Mouse (Mus musculus) natural killer cell, adult 2 months (primary cell): ENCODE results near the gene Dusp5.

ENCODE experiments used
- DNase-seq, 2 experiments: peaks; one replicate each; pipeline ENCODE4 v3.0.0; 2022; ENCODE audit warnings: low spot score in 2 of 2

The Dusp5 gene

DNA sequence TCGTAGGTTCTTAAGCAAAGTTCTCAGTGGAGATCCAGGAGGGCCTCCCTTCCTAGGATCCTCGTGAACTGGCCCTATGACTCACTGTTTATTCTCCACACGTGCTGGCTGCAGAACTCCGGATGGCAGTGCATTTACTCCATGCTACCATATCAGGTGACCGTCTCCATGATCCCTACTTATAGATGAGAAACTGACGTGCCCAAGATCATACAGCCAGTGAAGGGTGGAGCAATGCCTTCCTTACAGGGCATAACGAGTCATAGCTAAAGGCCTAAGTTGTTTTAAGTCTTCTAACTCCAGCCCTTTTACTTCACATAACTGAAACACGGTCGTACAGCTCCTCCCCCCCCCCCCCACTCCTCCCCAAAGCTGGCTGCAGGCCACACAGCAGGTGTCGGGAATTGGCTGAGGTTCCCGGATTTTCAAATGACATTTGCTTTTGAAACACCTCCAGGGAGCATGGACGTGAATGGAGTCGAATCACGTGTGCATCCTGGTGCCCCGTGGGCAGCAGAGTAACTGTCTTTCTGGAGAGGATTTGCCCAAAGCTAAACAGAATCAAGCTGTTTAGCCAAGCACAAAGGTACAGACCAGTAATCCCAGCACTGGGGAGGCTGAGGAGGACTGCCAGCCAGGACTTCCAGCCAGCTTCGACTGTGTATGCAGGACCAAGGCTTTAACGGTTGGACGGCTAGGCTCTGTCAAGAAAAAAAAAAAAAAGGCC is 11.4 kb upstream of the Dusp5 start:
- no peak for DNase-seq

DNA sequence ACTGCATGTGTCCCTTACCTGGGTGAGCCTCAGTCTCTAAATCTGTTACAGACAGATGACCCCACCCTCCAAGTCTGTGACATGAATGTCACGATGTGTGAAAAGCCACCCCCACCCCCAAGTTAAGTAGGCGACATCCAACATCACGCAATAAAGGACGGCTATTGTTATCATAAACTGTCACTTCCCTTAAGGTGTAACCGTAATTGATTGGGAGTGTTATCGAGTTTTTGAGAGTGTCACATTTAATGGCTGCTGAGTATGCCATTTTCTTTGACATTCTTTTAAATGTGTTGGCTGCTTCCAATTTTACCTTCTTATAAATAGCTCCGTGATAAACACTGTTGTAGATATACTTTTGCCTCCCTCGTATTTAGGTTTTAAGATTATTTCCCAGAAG is 9.4 kb upstream of the Dusp5 start:
- no peak for DNase-seq

DNA sequence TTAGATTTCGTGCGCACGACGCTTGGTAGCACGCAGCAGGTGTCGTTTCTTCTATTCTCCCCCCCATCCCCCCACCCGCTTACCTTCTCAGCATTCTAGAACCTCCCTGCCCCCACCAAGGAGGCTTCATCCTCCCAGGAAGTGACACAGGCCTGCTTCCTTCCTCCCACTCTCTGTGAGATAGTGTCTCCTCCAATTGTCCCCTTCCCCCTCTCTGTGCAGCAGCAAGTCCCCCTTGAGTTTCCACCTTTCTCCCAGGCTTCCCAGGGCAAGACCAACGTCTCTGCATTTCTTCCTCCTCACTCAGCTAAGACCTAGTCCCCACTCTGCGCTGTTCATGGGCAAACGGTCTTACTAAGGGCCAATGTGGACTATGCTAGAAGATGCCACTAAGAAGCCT is 8.9 kb upstream of the Dusp5 start:
- DNase-seq, result no peak

DNA sequence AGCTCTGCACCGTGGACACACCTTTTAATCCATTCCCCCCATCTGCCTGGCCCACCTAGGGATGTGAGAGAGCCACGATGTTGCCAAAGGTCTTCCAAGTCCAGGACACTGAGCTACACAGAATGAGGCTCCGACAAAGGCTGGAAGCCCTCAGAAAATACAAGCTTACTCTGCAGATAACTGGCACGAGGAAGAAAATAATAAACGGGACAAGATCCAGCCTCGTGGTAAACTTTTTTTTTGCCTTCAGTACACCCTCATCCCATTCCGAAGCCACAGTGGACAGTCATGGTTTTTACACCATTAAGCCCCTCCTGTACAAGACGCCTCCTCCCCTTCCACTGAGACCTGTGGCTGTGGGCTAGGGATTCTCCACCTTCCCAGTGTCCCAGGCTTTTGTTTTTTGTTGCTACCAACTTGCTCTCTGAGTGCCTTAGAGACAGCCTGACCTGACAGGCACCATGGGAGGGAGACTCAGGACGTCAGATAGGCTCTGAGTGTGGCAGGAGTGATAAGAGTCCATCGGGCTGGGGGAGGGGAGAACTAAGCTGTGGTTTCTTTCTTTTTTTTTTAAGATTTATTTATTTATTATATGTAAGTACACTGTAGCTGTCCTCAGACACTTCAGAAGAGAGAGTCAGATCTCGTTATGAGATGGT is 7.6 kb upstream of the Dusp5 start:
- DNase-seq, result no peak

DNA sequence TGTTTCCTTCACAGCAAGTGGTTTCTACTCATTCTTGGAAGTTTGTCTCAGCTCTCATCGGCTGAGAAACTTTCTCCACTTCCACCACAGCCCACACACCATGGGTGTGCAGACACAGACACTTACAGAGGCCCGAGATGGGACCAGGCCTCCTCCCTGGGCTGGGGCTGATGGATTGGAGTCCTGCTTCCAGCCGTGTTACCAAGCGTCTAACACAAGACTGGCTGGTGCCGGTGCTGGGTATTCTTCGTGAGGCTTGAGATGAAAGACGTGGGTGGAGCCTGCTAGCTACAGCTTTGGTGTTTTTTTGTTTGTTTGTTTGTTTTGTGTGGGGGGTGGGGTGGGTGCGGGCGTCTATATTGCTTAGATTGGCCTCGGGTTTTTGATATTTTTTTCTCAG is 1.4 kb upstream of the Dusp5 start:
- no peak for DNase-seq

DNA sequence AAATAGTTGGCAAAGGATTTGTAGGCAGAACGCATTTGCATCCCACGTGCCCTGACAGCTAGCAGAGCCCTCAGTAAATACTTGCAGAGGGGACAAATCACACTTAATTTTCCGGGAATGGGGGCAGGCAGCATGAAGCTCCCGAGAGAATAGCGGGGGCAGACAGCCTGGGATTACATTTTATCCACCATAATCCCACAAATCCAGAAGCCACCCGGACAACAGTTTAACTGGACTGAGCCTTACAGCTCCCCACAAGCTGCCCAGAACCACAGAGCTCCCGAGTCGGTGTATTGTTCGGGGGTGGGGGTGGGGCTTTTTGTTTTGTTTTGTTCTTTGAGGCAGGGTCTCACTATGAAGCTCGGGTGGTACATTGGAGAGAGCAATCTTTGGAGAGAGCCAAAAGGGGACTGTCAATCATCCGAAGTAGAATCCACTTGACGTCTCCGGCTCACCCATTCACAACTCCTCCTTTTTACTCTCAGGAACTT is 733 bp upstream of the Dusp5 start:
- DNase-seq, result no peak

DNA sequence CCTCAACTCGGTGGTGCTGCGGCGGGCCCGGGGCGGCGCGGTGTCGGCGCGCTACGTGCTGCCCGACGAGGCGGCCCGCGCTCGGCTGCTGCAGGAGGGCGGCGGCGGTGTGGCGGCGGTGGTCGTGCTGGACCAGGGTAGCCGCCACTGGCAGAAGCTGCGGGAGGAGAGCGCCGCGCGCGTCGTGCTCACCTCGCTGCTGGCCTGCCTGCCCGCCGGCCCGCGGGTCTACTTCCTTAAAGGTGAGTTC is 471 bp downstream of the Dusp5 start:
- no peak for DNase-seq

DNA sequence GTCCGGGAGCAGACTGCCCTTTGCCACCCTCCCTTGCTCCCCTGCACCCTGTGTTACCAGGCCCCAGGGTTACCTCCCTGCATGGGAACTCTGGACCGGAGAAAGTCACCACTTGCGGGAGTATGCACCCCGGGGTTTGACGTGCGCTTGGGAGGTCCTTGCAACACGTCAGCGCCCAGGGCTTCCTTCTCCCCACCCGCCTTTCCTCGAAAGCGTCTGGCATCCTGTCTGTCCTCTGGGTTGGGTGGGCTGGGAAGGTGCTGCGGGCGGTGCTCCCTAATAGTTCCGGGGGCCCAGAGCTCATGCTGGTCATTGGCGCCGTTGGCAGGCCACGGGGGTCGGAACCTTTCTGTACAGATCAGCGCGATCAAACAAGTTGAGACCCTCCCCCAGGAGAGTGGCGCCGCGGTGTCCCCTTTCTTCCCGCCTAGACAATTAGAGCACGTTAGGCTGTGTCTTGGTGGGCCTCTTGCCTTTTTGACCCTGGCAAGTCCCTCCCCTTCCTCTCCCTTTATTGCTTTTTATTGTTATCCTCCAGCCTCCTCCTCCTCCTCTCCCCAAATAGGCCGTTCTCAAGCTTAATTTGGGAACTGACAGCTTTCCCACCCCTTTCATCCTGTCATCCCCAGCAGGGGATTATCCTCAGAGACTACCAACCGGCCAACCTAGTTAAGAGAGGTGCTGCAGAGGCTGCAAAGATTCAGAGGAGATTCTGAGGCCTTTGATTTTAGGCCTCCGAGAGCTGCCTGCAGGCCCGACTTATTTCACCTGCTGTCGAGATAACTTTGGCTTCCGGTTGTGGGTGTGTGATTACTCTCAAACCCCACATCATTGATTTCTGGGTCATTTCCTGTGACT is 1.0 kb downstream of the Dusp5 start:
- peak; percentile 46 to 53 for DNase-seq

DNA sequence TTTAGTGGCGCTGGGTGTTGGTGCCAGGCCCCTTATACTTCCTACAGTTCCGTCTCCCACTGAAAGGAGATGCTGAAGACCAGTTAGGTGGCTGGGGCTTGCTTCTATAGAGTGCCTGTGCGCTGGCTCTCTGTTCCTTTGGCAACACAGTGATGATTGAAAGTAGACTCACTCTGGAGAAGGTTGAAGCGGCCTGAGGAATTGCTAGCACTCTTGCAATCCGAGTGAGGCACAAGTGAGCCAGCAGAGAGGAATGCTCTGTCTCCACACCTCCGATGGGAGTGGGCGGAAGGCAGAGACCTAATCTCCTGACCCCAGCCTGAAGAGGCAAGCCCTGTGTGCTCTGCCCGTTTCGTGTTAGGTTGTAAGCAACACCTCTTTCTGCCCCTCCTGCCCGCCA is 2.5 kb downstream of the Dusp5 start:
- no peak for DNase-seq

DNA sequence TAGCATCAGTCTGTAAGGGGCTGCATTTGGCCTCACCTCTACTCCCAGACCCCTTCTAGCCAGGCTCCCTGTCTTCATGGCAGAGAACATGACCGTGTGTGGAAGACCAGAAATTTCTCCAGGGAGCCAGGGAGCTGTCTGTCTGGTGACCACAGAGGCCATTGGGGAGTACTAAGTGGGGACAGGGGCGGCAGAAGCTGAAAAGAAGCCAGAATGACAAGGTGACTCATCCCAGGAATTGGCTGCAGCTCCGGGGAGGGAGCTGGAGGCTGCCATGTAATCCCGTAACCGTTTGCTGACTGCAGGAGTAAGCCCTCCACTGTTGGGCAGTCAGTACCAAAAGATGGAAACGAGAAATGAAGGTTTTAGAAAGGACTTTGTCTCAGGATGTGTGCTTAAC is 3.1 kb downstream of the Dusp5 start:
- no peak for DNase-seq

DNA sequence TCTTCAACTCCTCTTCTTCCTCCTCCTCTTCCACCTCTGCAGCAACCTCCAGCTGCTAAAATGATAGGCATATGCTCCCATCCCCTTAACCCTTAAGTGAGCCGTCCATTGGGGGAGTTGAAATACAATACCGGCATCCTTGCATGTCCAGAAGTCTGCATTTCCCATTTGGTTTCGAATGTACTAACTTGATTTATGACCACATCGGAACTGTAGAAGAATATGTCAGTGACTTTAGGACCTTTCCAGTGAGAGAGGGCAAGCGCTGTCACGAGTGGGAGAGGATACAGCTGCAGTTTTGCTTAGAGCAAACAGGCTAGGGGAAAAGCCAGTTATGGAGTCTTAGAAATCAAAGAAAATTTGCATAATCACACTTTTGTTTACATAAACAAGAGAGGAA is 3.8 kb downstream of the Dusp5 start:
- DNase-seq, result no peak

DNA sequence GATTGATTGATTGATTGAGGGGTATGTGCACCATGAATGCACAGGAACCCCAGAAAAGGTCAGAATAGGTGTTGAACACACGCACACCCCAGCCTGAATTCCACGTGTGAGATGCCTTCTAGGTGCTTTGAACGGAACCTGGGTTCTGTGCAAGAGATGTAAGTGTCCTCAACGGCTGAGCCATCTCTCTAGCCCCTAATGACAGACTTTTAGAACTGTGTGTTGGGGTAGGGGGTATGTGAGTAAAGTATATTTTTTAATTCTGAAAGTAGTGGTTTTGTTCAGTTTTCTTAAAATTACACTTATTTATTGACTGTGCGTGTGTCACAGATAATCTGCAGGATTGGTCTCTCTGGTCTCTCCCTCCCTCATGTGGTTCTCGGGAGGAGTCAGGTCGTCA is 4.3 kb downstream of the Dusp5 start:
- no peak for DNase-seq

DNA sequence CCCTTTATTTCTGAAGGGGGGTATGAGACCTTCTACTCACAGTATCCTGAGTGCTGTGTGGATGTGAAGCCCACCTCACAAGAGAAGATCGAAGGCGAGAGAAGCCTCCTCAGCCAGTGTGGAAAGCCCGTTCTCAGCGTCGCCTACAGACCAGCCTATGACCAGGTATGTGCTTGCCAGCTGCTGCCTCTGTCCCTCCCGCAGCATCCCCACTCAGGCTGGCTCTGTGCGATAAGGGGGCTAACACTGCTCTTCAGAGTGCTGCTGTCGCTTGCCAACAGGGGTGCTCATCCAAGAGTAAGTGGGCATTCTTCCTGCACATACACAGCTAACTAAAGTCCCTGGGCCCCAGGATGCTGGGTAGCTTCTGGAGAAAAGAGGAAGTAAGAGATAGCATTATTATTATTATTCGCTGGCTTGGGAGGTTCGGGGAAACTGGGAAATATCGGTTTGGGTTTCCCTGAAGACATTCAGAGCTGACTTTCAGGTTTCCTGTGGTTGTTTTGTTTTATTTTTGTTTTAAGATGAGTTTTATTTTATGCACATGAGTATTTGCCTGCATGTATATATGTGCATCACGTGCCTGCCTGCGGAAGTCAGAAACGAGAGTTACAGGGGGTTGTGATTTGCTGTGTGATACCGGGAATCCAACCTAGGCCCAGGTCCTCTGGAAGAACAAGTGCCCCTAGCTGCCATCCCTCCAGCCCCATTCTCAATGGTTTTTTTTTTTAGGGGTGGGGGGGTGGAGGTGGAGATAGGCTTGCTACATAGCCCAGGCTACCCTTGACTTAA is 5.1 kb downstream of the Dusp5 start:
- DNase-seq, result no peak

DNA sequence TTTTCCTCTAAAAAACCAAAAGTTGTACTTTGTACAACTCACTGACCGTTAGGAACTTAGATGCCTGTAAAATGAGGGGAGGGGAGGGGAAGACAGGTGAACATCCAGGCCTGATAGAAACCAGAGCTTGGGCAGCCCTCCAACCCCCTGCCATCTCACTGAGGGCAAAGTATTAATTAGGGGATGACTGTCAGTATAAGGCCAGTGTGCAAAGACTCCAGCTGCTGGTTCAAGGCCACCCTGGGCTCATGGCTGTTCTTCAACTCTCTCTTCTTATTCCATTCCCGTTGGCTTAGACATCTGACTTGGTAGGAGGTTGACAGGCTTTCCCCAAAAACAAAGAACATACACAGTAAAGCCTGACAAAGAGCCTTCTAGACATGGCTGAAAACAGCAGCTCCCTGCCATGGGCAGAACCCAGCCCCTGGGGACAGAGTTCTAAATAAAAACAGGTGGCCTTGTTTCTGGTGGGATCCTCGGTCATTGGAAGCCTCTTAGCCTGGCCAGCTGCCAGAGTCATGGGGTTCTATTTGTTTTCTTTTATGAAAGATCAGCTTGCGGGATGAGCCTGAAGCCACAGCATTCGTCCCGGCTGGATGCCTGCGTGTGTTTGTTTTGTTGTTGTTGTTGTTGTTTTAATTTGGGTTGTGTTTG is 6.0 kb downstream of the Dusp5 start:
- no peak for DNase-seq

DNA sequence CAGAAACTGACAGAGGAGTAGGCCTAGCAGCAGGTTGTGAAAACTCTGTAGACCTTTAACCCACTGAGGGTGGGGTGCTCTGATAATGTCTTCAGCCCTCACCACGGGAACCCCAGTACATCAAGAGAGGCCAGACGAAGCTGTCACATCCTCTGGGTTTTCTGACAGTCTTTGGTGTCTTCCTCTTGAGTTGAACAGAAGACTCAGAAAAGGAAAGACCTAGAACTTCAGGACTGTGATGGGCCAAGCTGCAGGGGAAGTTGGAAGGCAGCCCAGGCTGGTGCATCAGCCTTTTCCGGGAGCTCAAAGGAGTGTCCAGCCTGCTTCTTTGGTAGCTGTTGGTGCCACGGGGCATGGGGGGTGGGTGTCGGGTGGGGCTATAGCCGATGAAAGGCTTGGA is 6.5 kb downstream of the Dusp5 start:
- DNase-seq, result peak; percentile 50 to 61

DNA sequence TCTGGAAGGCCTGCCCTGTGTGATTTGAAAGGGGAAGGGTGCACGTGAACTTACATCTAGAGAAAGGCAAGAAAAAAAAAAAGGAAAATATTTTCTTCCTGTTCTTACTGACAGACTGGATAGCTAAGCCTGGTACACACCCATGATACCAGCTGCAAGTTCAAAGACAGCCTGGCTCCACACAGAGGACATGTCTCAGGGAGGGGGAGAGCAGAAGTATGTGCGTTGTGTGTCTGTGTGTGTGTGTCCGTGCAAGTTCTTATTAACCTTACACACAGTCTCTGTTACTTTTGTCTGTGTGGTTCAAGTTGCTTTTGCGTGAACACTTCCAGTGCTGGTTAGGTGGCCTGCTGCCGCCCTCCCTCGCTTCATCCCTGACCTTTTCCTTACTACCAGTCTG is 7.3 kb downstream of the Dusp5 start:
- DNase-seq, result no peak

DNA sequence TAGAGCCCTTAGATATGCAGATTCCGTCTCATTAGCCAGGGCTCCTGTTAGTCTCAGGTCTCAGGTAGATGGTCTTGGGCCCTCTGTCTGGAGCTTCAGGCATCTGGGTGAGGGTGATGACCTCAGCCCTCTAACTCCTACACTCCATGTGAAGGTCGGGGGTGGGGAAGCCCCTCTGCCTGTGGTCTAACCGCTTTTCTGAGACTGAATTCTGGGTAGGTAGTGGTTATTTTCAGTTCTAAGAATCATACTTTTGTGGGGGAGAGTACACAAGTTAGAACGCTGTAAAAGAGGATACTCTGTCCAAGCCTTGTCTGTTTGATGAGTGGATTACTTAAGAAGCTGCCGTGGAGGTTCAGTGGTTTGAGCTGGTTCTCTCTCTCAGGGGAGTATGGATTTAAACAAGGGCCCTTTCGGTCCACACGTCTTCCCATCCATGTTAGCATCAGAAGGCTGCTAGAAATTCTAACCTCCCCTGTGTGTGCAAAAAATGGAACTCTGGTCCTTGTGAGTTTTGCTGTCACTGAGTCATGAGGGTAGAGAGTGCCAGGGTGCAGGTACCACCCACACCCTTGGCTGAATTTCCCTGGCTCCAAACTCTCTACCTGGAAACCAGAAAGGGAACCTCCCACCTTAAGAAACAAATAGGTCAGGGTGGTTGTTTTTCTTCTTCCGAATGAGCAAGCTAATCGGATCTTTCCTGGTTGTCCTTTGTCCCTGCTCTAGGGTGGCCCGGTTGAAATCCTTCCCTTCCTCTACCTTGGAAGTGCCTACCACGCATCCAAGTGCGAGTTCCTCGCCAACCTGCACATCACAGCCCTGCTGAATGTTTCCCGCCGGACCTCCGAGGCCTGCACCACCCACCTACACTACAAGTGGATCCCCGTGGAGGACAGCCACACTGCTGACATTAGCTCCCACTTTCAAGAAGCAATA is 8.1 kb downstream of the Dusp5 start:
- peak; percentile 74 to 83 for DNase-seq

DNA sequence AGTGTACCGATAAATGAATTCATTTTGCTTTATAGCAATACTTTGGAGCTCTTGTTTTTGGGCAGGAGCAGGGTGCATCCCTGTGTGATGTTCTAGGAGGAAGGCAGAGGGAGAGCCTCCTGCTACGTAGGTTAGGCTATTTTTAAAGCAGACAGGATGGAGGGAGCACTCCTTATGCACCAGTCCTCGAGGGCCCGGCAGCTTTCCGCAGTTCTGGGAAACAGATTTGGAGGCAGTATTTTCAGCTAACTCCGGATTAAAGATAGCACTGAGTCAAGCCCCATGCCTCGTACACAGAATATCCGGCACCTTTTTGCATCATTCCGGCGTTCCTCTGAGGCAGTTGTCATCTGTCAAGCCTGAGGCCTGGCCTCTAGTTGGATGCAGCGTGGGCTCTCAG is 9.1 kb downstream of the Dusp5 start:
- no peak for DNase-seq

DNA sequence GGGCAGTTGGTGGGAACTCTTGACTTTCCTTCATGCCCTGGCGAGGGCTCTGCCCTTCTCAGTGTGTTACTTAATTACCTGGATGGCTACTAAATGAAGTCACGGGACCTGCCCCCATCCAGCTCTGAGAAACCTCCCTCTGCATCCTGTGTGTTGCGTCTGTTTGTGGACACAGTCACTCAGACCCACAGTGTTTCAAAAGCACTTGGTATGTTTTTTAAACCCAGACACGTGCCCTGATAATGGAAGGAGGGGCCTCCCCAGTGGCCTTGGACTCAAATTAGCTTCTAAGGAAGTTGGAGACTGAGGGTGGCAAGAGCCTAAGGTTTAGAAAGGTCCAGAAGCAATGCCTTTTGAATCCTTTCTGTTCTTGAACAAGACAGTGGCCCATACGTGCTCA is 9.9 kb downstream of the Dusp5 start:
- DNase-seq, result peak; percentile 46 to 51

DNA sequence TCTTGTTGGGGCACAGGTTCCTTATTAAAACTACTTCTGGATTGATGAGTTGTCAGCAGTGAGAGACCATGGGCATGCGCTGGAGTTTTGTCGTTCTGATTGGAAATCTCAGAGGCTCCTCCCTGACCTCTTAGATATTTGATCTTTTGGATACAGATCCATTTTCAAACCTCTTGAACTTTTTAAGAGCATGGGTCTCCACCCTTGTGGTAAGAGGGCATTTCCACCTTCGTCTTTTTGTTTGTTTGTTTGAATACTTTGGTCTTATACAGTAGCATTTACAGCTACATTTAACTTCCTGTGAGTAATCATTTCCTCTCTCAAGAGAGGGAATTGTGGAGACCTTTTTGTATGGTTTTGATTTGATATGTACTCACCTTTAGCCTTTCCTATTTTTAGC is 10.4 kb downstream of the Dusp5 start:
- no peak for DNase-seq

DNA sequence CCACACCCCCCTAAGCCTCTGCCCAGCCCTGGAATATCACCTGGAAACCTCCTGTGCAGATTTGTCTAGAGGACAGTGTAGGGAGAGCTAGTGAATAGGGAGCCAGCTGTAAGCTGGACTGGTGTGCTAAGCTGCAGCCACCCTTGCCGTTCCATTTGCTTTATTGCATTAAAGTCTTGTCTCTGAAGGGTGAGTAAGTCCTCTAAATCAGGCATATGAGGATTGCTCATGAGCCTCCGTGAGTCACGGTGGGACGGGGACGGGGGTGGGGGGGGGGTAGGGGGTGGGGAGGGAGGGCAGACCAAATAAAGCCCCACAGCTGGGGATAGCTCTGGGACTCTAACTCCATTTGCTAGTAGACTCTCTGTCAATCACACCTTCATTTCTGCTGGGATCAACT is 14.7 kb downstream of the Dusp5 start:
- no peak for DNase-seq
